Mouse (Mus musculus): ENCODE data around the gene Pds5b.

DNA sequence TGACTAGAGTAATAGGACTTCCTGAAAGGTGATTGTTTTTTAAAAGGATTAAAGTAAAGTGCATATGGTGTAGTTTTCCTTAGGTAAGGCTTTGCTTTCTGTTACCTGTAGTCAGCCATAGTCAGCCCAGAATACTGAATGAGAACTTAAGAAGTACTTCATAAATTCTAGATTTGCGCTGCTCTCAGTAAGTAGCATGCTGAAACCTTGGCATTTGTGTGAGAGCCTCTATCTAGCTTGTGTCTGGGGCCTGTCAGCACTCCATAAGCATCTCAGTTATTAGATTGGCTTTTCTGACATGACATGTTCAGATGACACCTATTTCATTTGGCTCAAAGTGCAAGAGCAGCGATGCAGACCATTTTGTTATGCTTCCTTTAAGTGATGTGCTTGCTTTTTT, 19.7 kb downstream of the Pds5b start:
- TF ChIP-seq CTCF (IDR thresholded peaks at IDR 0.05) (no peak), POLR2A (IDR thresholded peaks at IDR 0.05; ENCODE audit: insufficient read depth, low read depth, low read length) (no peak)
